In genomic region chr6:134140718-134141615, GRCm38 (mm10) we compare ENCODE assay signal across 12 mouse cellular contexts.
DNase-seq lines count a peak whose midpoint lies in the region; ATAC-seq and TF ChIP-seq lines count a peak whose summit lies in the region.
"Had no signal": no experiment of that assay in that cellular context is flagged by ENCODE, and none has a peak within 500 bp of the region (broad histone marks: within the 10 kb centered on the region; RNA-seq: fewer than 3 reads in every experiment).

No protein-coding gene starts in this region.

- peak; percentile 35 for DNase-seq in embryo, embryonic 11 days
- no peak for DNase-seq in embryo, embryonic 9.5 days (ENCODE audit: extremely low spot score)
- DNase-seq in lung, embryonic 14.5 days: peak; percentile 46
- DNase-seq in lung, postnatal 25 days (ENCODE audit: low spot score): no peak
- DNase-seq in intestine, embryonic 14.5 days (ENCODE audit: low spot score): no peak
- no peak for DNase-seq in forebrain, postnatal 0 days
- DNase-seq: cerebellum, adult 8-10 months; kidney, postnatal 14 days; thymus, postnatal 25 days had no signal

- H3K27me3 ChIP-seq in lung, embryonic 14.5 days (ENCODE audit: insufficient read depth, low read length): no peaks in the 10 kb centered on the region
- H3K27me3 ChIP-seq in intestine, embryonic 14.5 days (replicated peaks; ENCODE audit: control insufficient read depth, insufficient read depth, low read length): no peaks in the 10 kb centered on the region
- no peaks in the 10 kb centered on the region for H3K27me3 ChIP-seq in stomach, embryonic 14.5 days (ENCODE audit: control insufficient read depth, insufficient read depth, low read length)
- H3K27me3 ChIP-seq in forebrain, postnatal 0 days (ENCODE audit: insufficient read depth, low read length): no peaks in the 10 kb centered on the region
- H3K27me3 ChIP-seq: neural tube, embryonic 13.5 days had no signal

- no peak overlapping the region for H3K27ac ChIP-seq in lung, embryonic 14.5 days (ENCODE audit: low read depth)
- peak overlapping the region; percentile 40; the same call in 1 of the 2 replicates for H3K27ac ChIP-seq in intestine, embryonic 14.5 days (ENCODE audit: low read depth)
- H3K27ac ChIP-seq in stomach, embryonic 14.5 days (ENCODE audit: low read length): no peak overlapping the region
- no peak overlapping the region for H3K27ac ChIP-seq in forebrain, postnatal 0 days (ENCODE audit: low read depth, low read length)
- H3K27ac ChIP-seq: neural tube, embryonic 13.5 days had no signal

- H3K4me1 ChIP-seq in lung, embryonic 14.5 days (ENCODE audit: insufficient read depth): peaks cover 36% of the 10 kb centered on the region
- H3K4me1 ChIP-seq in intestine, embryonic 14.5 days (replicated peaks; ENCODE audit: control insufficient read depth, insufficient read depth, low read length): peaks cover 46% of the 10 kb centered on the region
- H3K4me1 ChIP-seq in stomach, embryonic 14.5 days (ENCODE audit: control insufficient read depth, insufficient read depth, low read length): peaks cover 39% of the 10 kb centered on the region
- H3K4me1 ChIP-seq in forebrain, postnatal 0 days (ENCODE audit: insufficient read depth): no peaks in the 10 kb centered on the region; the same call in 1 of the 2 replicates

- no peak for TF ChIP-seq CTCF in lung, embryonic 14.5 days (IDR thresholded peaks at IDR 0.05; ENCODE audit: low read depth)
- TF ChIP-seq CTCF in forebrain, postnatal 0 days (IDR thresholded peaks at IDR 0.05; ENCODE audit: low read depth): no peak

- H3K4me3 ChIP-seq in lung, embryonic 14.5 days (ENCODE audit: low read depth, low read length): no peak overlapping the region
- no peak overlapping the region for H3K4me3 ChIP-seq in intestine, embryonic 14.5 days (ENCODE audit: low read depth, low read length)
- no peak overlapping the region for H3K4me3 ChIP-seq in stomach, embryonic 14.5 days (ENCODE audit: low read depth, low read length)
- no peak overlapping the region for H3K4me3 ChIP-seq in forebrain, postnatal 0 days (ENCODE audit: low read depth, low read length)
- H3K4me3 ChIP-seq: neural tube, embryonic 13.5 days had no signal

- H3K9ac ChIP-seq in lung, embryonic 14.5 days: no peak overlapping the region
- H3K9ac ChIP-seq in intestine, embryonic 14.5 days (ENCODE audit: low read length): no peak overlapping the region
- no peak overlapping the region for H3K9ac ChIP-seq in stomach, embryonic 14.5 days (replicated peaks; ENCODE audit: low read depth, low read length)
- H3K9ac ChIP-seq in forebrain, postnatal 0 days: no peak overlapping the region

- H3K4me2 ChIP-seq in lung, embryonic 14.5 days: no peak overlapping the region
- no peak overlapping the region for H3K4me2 ChIP-seq in intestine, embryonic 14.5 days (ENCODE audit: low read length)
- no peak overlapping the region for H3K4me2 ChIP-seq in stomach, embryonic 14.5 days (replicated peaks; ENCODE audit: low read depth, low read length)
- H3K4me2 ChIP-seq in forebrain, postnatal 0 days (ENCODE audit: low read depth): no peak overlapping the region
- H3K4me2 ChIP-seq: neural tube, embryonic 13.5 days had no signal

- no peaks in the 10 kb centered on the region for H3K9me3 ChIP-seq in lung, embryonic 14.5 days (ENCODE audit: low read depth, low read length)
- no peaks in the 10 kb centered on the region for H3K9me3 ChIP-seq in intestine, embryonic 14.5 days (ENCODE audit: control insufficient read depth, low read length)
- H3K9me3 ChIP-seq in stomach, embryonic 14.5 days (ENCODE audit: control insufficient read depth, low read depth, low read length): no peaks in the 10 kb centered on the region
- H3K9me3 ChIP-seq in forebrain, postnatal 0 days (ENCODE audit: low read length): no peaks in the 10 kb centered on the region
- H3K9me3 ChIP-seq: neural tube, embryonic 13.5 days had no signal

- H3K36me3 ChIP-seq in lung, embryonic 14.5 days (ENCODE audit: insufficient read depth): 0 out of 2 replicates have a peak, but pooled peaks cover 6% of the 10 kb centered on the region
- H3K36me3 ChIP-seq in intestine, embryonic 14.5 days (ENCODE audit: control insufficient read depth, insufficient read depth, low read length): peaks cover 3% of the 10 kb centered on the region; the same call in 1 of the 2 replicates
- no peaks in the 10 kb centered on the region; the same call in none of the 2 replicates for H3K36me3 ChIP-seq in stomach, embryonic 14.5 days (ENCODE audit: control insufficient read depth, insufficient read depth, low read length)
- H3K36me3 ChIP-seq in forebrain, postnatal 0 days (ENCODE audit: insufficient read depth): no peaks in the 10 kb centered on the region
- H3K36me3 ChIP-seq: neural tube, embryonic 13.5 days had no signal

- no peak for ATAC-seq in lung, embryonic 14.5 days (ENCODE audit: insufficient read depth)
- no peak for ATAC-seq in intestine, embryonic 14.5 days (replicated peaks; ENCODE audit: low FRiP score, low TSS enrichment, low read depth)
- 0 out of 2 replicates have a peak, but pooled peaks have one; percentile 10 for ATAC-seq in stomach, embryonic 14.5 days (ENCODE audit: insufficient number of reproducible peaks, insufficient read depth, low FRiP score, low read depth)
- ATAC-seq in forebrain, postnatal 0 days: no peak
- no peak for ATAC-seq in cerebellum, adult (ENCODE audit: insufficient number of reproducible peaks, low FRiP score, low TSS enrichment)

- 48% methylated on average over 16 of the region's 16 CpGs for WGBS in lung, embryonic 14.5 days
- 57% methylated on average over 16 of the region's 16 CpGs for WGBS in intestine, embryonic 14.5 days
- WGBS in stomach, embryonic 14.5 days: 57% methylated on average over 16 of the region's 16 CpGs
- WGBS in forebrain, postnatal 0 days: 73% methylated on average over 16 of the region's 16 CpGs

Comparison
In these comparisons a context has a peak if more than half of its experiments do, and no peak if none do; other contexts are left out.
1. DNase-seq: peak in embryo, embryonic 11 days (single experiment) and lung, embryonic 14.5 days (single experiment); none in embryo, embryonic 9.5 days (single experiment), lung, postnatal 25 days (single experiment), intestine, embryonic 14.5 days (single experiment) and forebrain, postnatal 0 days (single experiment).